Mouse (Mus musculus): Measurements from ENCODE around the gene Rnf144a. TPM values are rescaled to one million over a fixed set of nuclear protein-coding genes. Genes with fewer than 3 reads are reported as not detected.
A peak's percentile ranks its signal among the peaks of the same experiment; 100 is the strongest.
"Not testable (repeated sequence)": the region's sequence is repeated elsewhere in the genome, so short reads cannot be mapped to it uniquely, and the experiment has no call there.

The Rnf144a gene
- polyA plus RNA-seq, 1 experiment, result not detected

- TF ChIP-seq POLR2A (IDR thresholded peaks at IDR 0.05; ENCODE audit: insufficient read depth, low read depth, low read length), result no peak
- no peak for TF ChIP-seq CTCF (IDR thresholded peaks at IDR 0.05; ENCODE audit: insufficient read depth, low read depth, low read length)
- no peak overlapping the region for H3K27ac ChIP-seq (ENCODE audit: insufficient read depth, low read depth, low read length)
- H3K4me1 ChIP-seq (ENCODE audit: control insufficient read depth, insufficient read depth, low read length), result no peaks in the 10 kb centered on the region
- under 1% methylated on average over 2 of the region's 2 CpGs for WGBS
- H3K4me3 ChIP-seq (ENCODE audit: insufficient read depth, low read depth, low read length), result no peak overlapping the region
Measured at GRCm38 (mm10) chr12:26444054-26444453, 29.0 kb upstream of the Rnf144a start.

GRCm38 (mm10) chr12:26439366-26439765, 24.3 kb upstream of the Rnf144a start:
- Histone ChIP-seq H3K4me3 (ENCODE audit: insufficient read depth, low read depth, low read length) (no peak overlapping the region), H3K4me1 (ENCODE audit: control insufficient read depth, insufficient read depth, low read length) (no peaks in the 10 kb centered on the region), H3K27ac (ENCODE audit: insufficient read depth, low read depth, low read length) (no peak overlapping the region)
- TF ChIP-seq POLR2A (IDR thresholded peaks at IDR 0.05; ENCODE audit: insufficient read depth, low read depth, low read length), result no peak
- no peak for TF ChIP-seq CTCF (IDR thresholded peaks at IDR 0.05; ENCODE audit: insufficient read depth, low read depth, low read length)
- 52% methylated on average over 3 of the region's 3 CpGs for WGBS

- TF ChIP-seq POLR2A (IDR thresholded peaks at IDR 0.05; ENCODE audit: insufficient read depth, low read depth, low read length) (no peak), CTCF (IDR thresholded peaks at IDR 0.05; ENCODE audit: insufficient read depth, low read depth, low read length) (no peak)
- Histone ChIP-seq H3K4me1 (ENCODE audit: control insufficient read depth, insufficient read depth, low read length) (no peaks in the 10 kb centered on the region), H3K4me3 (ENCODE audit: insufficient read depth, low read depth, low read length) (no peak overlapping the region), H3K27ac (ENCODE audit: insufficient read depth, low read depth, low read length) (no peak overlapping the region)
- WGBS, result 83% methylated on average over 3 of the region's 3 CpGs
Measured at GRCm38 (mm10) chr12:26437950-26438349, 22.9 kb upstream of the Rnf144a start.

- no peak for TF ChIP-seq POLR2A (IDR thresholded peaks at IDR 0.05; ENCODE audit: insufficient read depth, low read depth, low read length)
- TF ChIP-seq CTCF (IDR thresholded peaks at IDR 0.05; ENCODE audit: insufficient read depth, low read depth, low read length), result no peak
- 83% methylated on average over 4 of the region's 4 CpGs for WGBS
- H3K4me1 ChIP-seq (ENCODE audit: control insufficient read depth, insufficient read depth, low read length), result no peaks in the 10 kb centered on the region
- no peak overlapping the region for H3K4me3 ChIP-seq (ENCODE audit: insufficient read depth, low read depth, low read length)
- H3K27ac ChIP-seq (ENCODE audit: insufficient read depth, low read depth, low read length), result no peak overlapping the region
Measured at GRCm38 (mm10) chr12:26436334-26436733, 21.3 kb upstream of the Rnf144a start.

- H3K4me1 ChIP-seq (ENCODE audit: control insufficient read depth, insufficient read depth, low read length); H3K27ac ChIP-seq (ENCODE audit: insufficient read depth, low read depth, low read length); H3K4me3 ChIP-seq (ENCODE audit: insufficient read depth, low read depth, low read length): not testable (repeated sequence)
- 90% methylated on average over 2 of the region's 2 CpGs for WGBS
Measured at GRCm38 (mm10) chr12:26428771-26429170, 13.7 kb upstream of the Rnf144a start.

- WGBS, result 88% methylated on average over 2 of the region's 2 CpGs
Measured at GRCm38 (mm10) chr12:26424841-26425240, 9.8 kb upstream of the Rnf144a start.

GRCm38 (mm10) chr12:26418322-26418721, 3.3 kb upstream of the Rnf144a start:
- 90% methylated on average over 4 of the region's 4 CpGs for WGBS
- TF ChIP-seq POLR2A (IDR thresholded peaks at IDR 0.05; ENCODE audit: insufficient read depth, low read depth, low read length), result no peak
- no peak for TF ChIP-seq CTCF (IDR thresholded peaks at IDR 0.05; ENCODE audit: insufficient read depth, low read depth, low read length)
- Histone ChIP-seq H3K4me1 (ENCODE audit: control insufficient read depth, insufficient read depth, low read length) (peaks cover 4% of the 10 kb centered on the region), H3K4me3 (ENCODE audit: insufficient read depth, low read depth, low read length) (no peak overlapping the region), H3K27ac (ENCODE audit: insufficient read depth, low read depth, low read length) (no peak overlapping the region)

More at GRCm38 (mm10) chr12:26424841-26425240, 9.8 kb upstream of the Rnf144a start:
- H3K4me3 ChIP-seq (ENCODE audit: insufficient read depth, low read depth, low read length), result no peak overlapping the region
- TF ChIP-seq POLR2A (IDR thresholded peaks at IDR 0.05; ENCODE audit: insufficient read depth, low read depth, low read length), result no peak
- TF ChIP-seq CTCF (IDR thresholded peaks at IDR 0.05; ENCODE audit: insufficient read depth, low read depth, low read length), result no peak
- no peaks in the 10 kb centered on the region for H3K4me1 ChIP-seq (ENCODE audit: control insufficient read depth, insufficient read depth, low read length)
- no peak overlapping the region for H3K27ac ChIP-seq (ENCODE audit: insufficient read depth, low read depth, low read length)

- Histone ChIP-seq H3K4me3 (ENCODE audit: insufficient read depth, low read depth, low read length) (no peak overlapping the region), H3K4me1 (ENCODE audit: control insufficient read depth, insufficient read depth, low read length) (peaks cover 7% of the 10 kb centered on the region), H3K27ac (ENCODE audit: insufficient read depth, low read depth, low read length) (no peak overlapping the region)
- TF ChIP-seq CTCF (IDR thresholded peaks at IDR 0.05; ENCODE audit: insufficient read depth, low read depth, low read length) (no peak), POLR2A (IDR thresholded peaks at IDR 0.05; ENCODE audit: insufficient read depth, low read depth, low read length) (no peak)
- 81% methylated on average over 7 of the region's 7 CpGs for WGBS
Measured at GRCm38 (mm10) chr12:26416636-26417295, 1.7 kb upstream of the Rnf144a start.

- TF ChIP-seq POLR2A (IDR thresholded peaks at IDR 0.05; ENCODE audit: insufficient read depth, low read depth, low read length) (no peak), CTCF (IDR thresholded peaks at IDR 0.05; ENCODE audit: insufficient read depth, low read depth, low read length) (no peak)
- peak overlapping the region; percentile 65; the same call in 1 of the 2 replicates for H3K27ac ChIP-seq (ENCODE audit: insufficient read depth, low read depth, low read length)
- H3K4me1 ChIP-seq (ENCODE audit: control insufficient read depth, insufficient read depth, low read length), result peaks cover 7% of the 10 kb centered on the region
- WGBS, result 2% methylated on average over 64 of the region's 64 CpGs
- peak overlapping the region; percentile 99 for H3K4me3 ChIP-seq (ENCODE audit: insufficient read depth, low read depth, low read length)
Measured at GRCm38 (mm10) chr12:26414451-26415103, 477 bp downstream of the Rnf144a start.
